9 mouse cellular contexts compared by ENCODE assay signal in the genomic region with DNA sequence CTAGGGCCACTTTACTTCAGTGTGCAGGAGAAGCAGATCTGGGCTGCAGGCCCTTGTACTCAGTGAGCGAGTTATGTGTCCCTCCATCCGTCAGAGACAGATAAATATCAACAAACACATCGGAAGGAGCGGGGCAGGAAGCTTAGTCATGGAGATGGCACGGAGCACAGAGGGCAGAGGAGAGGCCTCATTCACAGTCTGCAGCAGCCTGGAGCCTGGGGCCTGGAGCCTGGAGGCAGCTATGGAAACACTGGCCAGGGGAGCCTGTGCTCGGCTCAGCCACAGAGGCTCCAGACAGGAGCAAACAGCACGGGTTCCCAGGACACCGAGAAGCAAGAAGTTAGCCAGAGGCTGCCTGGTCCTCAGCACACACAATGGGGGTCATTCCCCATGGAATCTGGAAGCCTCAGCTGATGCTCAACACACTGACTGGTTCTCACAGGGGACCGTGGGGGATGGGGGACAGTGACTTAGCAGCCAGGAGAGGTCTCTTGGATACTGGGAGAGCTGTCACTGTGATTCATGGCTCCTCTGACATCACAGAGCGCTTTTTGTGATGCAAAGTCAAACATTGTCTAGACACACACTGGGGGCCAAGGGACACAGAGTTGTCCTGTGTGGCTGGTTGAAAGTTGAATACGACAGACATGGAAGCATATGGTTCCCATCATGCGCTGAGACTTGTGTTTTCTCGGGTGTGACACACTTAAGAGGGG.
DNase-seq lines count a peak whose midpoint lies in the region; ATAC-seq and TF ChIP-seq lines count a peak whose summit lies in the region.
"Had no signal": no experiment of that assay in that cellular context is flagged by ENCODE, and none has a peak within 500 bp of the region (broad histone marks: within the 10 kb centered on the region; RNA-seq: fewer than 3 reads in every experiment).

No protein-coding gene starts in this region.

- no peaks in the 10 kb centered on the region; the same call in 1 of the 2 replicates for H3K4me1 ChIP-seq in kidney, postnatal 0 days (replicated peaks; ENCODE audit: insufficient read depth, low read length)
- H3K4me1 ChIP-seq in embryonic facial prominence, embryonic 12.5 days = peaks cover 18% of the 10 kb centered on the region
- no peaks in the 10 kb centered on the region for H3K4me1 ChIP-seq in stomach, postnatal 0 days (replicated peaks; ENCODE audit: control insufficient read depth, insufficient read depth)

- H3K9me3 ChIP-seq in kidney, postnatal 0 days (replicated peaks; ENCODE audit: low read length) = no peaks in the 10 kb centered on the region
- H3K9me3 ChIP-seq in embryonic facial prominence, embryonic 12.5 days = peaks cover 6% of the 10 kb centered on the region; the same call in 1 of the 2 replicates
- no peaks in the 10 kb centered on the region for H3K9me3 ChIP-seq in stomach, postnatal 0 days (ENCODE audit: control insufficient read depth, low read length)

- ATAC-seq in kidney, postnatal 0 days (replicated peaks; ENCODE audit: low FRiP score, low read depth) = no peak
- no peak for ATAC-seq in embryonic facial prominence, embryonic 12.5 days (ENCODE audit: insufficient number of reproducible peaks, insufficient read depth, low FRiP score, low TSS enrichment)
- ATAC-seq in stomach, postnatal 0 days (ENCODE audit: low FRiP score, low TSS enrichment) = peak; percentile 37; the same call in 1 of the 2 replicates

- no peak overlapping the region for H3K4me2 ChIP-seq in kidney, postnatal 0 days (ENCODE audit: low read length)
- no peak overlapping the region for H3K4me2 ChIP-seq in embryonic facial prominence, embryonic 12.5 days (replicated peaks)
- H3K4me2 ChIP-seq in stomach, postnatal 0 days (replicated peaks; ENCODE audit: low read depth) = no peak overlapping the region

- no peak overlapping the region for H3K27ac ChIP-seq in kidney, postnatal 0 days
- H3K27ac ChIP-seq in embryonic facial prominence, embryonic 12.5 days = peak overlapping the region; percentile 42
- peak overlapping the region; percentile 4; the same call in 1 of the 2 replicates for H3K27ac ChIP-seq in stomach, postnatal 0 days (replicated peaks)

- no peaks in the 10 kb centered on the region for H3K36me3 ChIP-seq in kidney, postnatal 0 days (ENCODE audit: insufficient read depth, low read length)
- H3K36me3 ChIP-seq in embryonic facial prominence, embryonic 12.5 days = no peaks in the 10 kb centered on the region
- no peaks in the 10 kb centered on the region for H3K36me3 ChIP-seq in stomach, postnatal 0 days (ENCODE audit: control insufficient read depth, insufficient read depth, low read length)

- H3K27me3 ChIP-seq in kidney, postnatal 0 days (ENCODE audit: insufficient read depth, low read length) = no peaks in the 10 kb centered on the region
- no peaks in the 10 kb centered on the region for H3K27me3 ChIP-seq in embryonic facial prominence, embryonic 12.5 days
- H3K27me3 ChIP-seq in stomach, postnatal 0 days (ENCODE audit: control insufficient read depth, insufficient read depth, low read length) = no peaks in the 10 kb centered on the region

- 28% methylated on average over 13 of the region's 13 CpGs for WGBS in kidney, postnatal 0 days
- 38% methylated on average over 13 of the region's 13 CpGs for WGBS in embryonic facial prominence, embryonic 12.5 days
- WGBS in stomach, postnatal 0 days = 34% methylated on average over 13 of the region's 13 CpGs

- H3K4me3 ChIP-seq in kidney, postnatal 0 days (replicated peaks; ENCODE audit: low read depth, low read length) = no peak overlapping the region
- H3K4me3 ChIP-seq in embryonic facial prominence, embryonic 12.5 days = no peak overlapping the region
- H3K4me3 ChIP-seq in stomach, postnatal 0 days (ENCODE audit: low read depth, low read length) = no peak overlapping the region
- H3K4me3 ChIP-seq: myocyte had no signal

- H3K9ac ChIP-seq in kidney, postnatal 0 days (ENCODE audit: low read depth, low read length) = no peak overlapping the region
- H3K9ac ChIP-seq in embryonic facial prominence, embryonic 12.5 days = no peak overlapping the region
- no peak overlapping the region for H3K9ac ChIP-seq in stomach, postnatal 0 days (ENCODE audit: low read length)

- peak; percentile 47 for DNase-seq in kidney, postnatal 0 days (ENCODE audit: low spot score)
- no peak for DNase-seq in kidney, adult 8-10 months
- peak; percentile 27 for DNase-seq in lung, postnatal 14 days
- DNase-seq in stomach, postnatal 0 days (ENCODE audit: low spot score) = no peak
- DNase-seq in ovary, postnatal 10 days (ENCODE audit: low spot score) = no peak
- DNase-seq in testis, postnatal 10 days (ENCODE audit: low spot score) = no peak
- no peak for DNase-seq in gastrocnemius, adult 18-20 months (ENCODE audit: low spot score)

- no peak for TF ChIP-seq EP300 in stomach, postnatal 0 days (optimal IDR thresholded peaks at IDR 0.05)

- no peak for TF ChIP-seq CTCF in kidney, postnatal 0 days (IDR thresholded peaks at IDR 0.05; ENCODE audit: low read depth)
- TF ChIP-seq CTCF in stomach, postnatal 0 days (IDR thresholded peaks at IDR 0.05; ENCODE audit: low read depth) = no peak

Comparison
In these comparisons a context has a peak if more than half of its experiments do, and no peak if none do; other contexts are left out.
1. DNase-seq: peak in kidney, postnatal 0 days (single experiment) and lung, postnatal 14 days (single experiment); none in kidney, adult 8-10 months (0 of 2), stomach, postnatal 0 days (single experiment), ovary, postnatal 10 days (single experiment), testis, postnatal 10 days (single experiment) and gastrocnemius, adult 18-20 months (single experiment).